Mouse (Mus musculus) embryonic fibroblast, embryonic 13.5 days (primary cell): Measurements from ENCODE around the gene Suco. TPM values are rescaled to one million over a fixed set of nuclear protein-coding genes. Genes with fewer than 3 reads are reported as not detected.

ENCODE experiments used
- H3K27ac ChIP-seq: 2 replicates; pipeline ENCODE4 v1.5.1; 2012; ENCODE audit warnings: low read length, control low read depth, inconsistent platforms; ENCODE audit not compliant: insufficient read depth
- H3K4me1 ChIP-seq: 2 replicates; pipeline ENCODE4 v1.6.1; 2011; ENCODE audit warnings: low read length; ENCODE audit not compliant: control insufficient read depth, insufficient read depth
- H3K4me3 ChIP-seq: 2 replicates; pipeline ENCODE4 v1.5.1; 2011; ENCODE audit warnings: mild to moderate bottlenecking, control low read depth, low read length; ENCODE audit not compliant: insufficient read depth
- CTCF ChIP-seq: IDR thresholded peaks from 2 replicates; pipeline ENCODE4 v1.5.1; 2011; ENCODE audit warnings: mild to moderate bottlenecking, control low read depth, low read length, moderate library complexity, borderline replicate concordance; ENCODE audit not compliant: insufficient read depth
- POLR2A ChIP-seq: IDR thresholded peaks from 2 replicates; pipeline ENCODE4 v1.6.1; 2011; ENCODE audit warnings: low read depth, mild to moderate bottlenecking, control low read depth, low read length, moderate library complexity
- polyA plus RNA-seq: library from polyadenylated mRNA; stranded (reverse); fragments of >200 nt; gene quantifications from 2 replicates; pipeline ENCODE4 v1.2.4, GENCODE M21; 2011; ENCODE audit warnings: low read depth; ENCODE audit not compliant: missing spikeins, insufficient read length

Suco gene
- polyA plus RNA-seq = 51.6 and 51.7 TPM in 2 replicates

GRCm38 (mm10) chr1:161876553-161877447, at the start of gene Suco:
TSS of gene Suco (minus strand) at chr1:161876682.
- Histone ChIP-seq H3K4me3 (peak within 1 kb of the TSS; percentile 97), H3K4me1 (peaks cover 2% of the 10 kb centered on the region; the same call in 1 of the 2 replicates), H3K27ac (peak within 1 kb of the TSS; percentile 90)
- peak; percentile 50 for TF ChIP-seq POLR2A
- no peak for TF ChIP-seq CTCF

- no peaks in the 10 kb centered on the region for H3K4me1 ChIP-seq
- no peak overlapping the region for H3K27ac ChIP-seq
- TF ChIP-seq CTCF = no peak
- TF ChIP-seq POLR2A = no peak
- no peak overlapping the region for H3K4me3 ChIP-seq
These were observed 48.9 kb upstream of the Suco start for GRCm38 (mm10) chr1:161925281-161925805.

GRCm38 (mm10) chr1:161924321-161924720, 47.8 kb upstream of the Suco start:
- H3K4me1 ChIP-seq = no peaks in the 10 kb centered on the region
- H3K4me3 ChIP-seq = no peak overlapping the region
- no peak for TF ChIP-seq POLR2A
- H3K27ac ChIP-seq = no peak overlapping the region

GRCm38 (mm10) chr1:161921928-161922327, 45.4 kb upstream of the Suco start:
- H3K4me3 ChIP-seq = no peak overlapping the region
- H3K4me1 ChIP-seq = 0 out of 2 replicates have a peak, but pooled peaks cover 1% of the 10 kb centered on the region
- TF ChIP-seq CTCF = no peak
- TF ChIP-seq POLR2A = no peak
- no peak overlapping the region for H3K27ac ChIP-seq

GRCm38 (mm10) chr1:161920475-161921454, 44.3 kb upstream of the Suco start:
- H3K27ac ChIP-seq = no peak overlapping the region
- 0 out of 2 replicates have a peak, but pooled peaks cover 1% of the 10 kb centered on the region for H3K4me1 ChIP-seq
- no peak for TF ChIP-seq POLR2A
- TF ChIP-seq CTCF = no peak
- no peak overlapping the region for H3K4me3 ChIP-seq

- TF ChIP-seq CTCF (no peak), POLR2A (no peak)
- Histone ChIP-seq H3K4me1 (0 out of 2 replicates have a peak, but pooled peaks cover 1% of the 10 kb centered on the region), H3K27ac (no peak overlapping the region), H3K4me3 (no peak overlapping the region)
These were observed 43.1 kb upstream of the Suco start for GRCm38 (mm10) chr1:161919594-161919993.

GRCm38 (mm10) chr1:161918682-161919372, 42.3 kb upstream of the Suco start:
- TF ChIP-seq POLR2A (no peak), CTCF (no peak)
- H3K27ac ChIP-seq = no peak overlapping the region

GRCm38 (mm10) chr1:161917940-161918484, 41.5 kb upstream of the Suco start:
- TF ChIP-seq POLR2A (no peak), CTCF (no peak)
- Histone ChIP-seq H3K4me3 (no peak overlapping the region), H3K4me1 (0 out of 2 replicates have a peak, but pooled peaks cover 1% of the 10 kb centered on the region), H3K27ac (no peak overlapping the region)

More at GRCm38 (mm10) chr1:161918682-161919372, 42.3 kb upstream of the Suco start:
- H3K4me1 ChIP-seq = 0 out of 2 replicates have a peak, but pooled peaks cover 1% of the 10 kb centered on the region
- no peak overlapping the region for H3K4me3 ChIP-seq
